Mouse (Mus musculus) cortical plate, adult 2 months (tissue): ENCODE measurements around the gene Krtap4-2.

Source experiments
- CTCF ChIP-seq: fragments of 200-500 bp; IDR thresholded peaks from 2 replicates; pipeline ENCODE4 v1.5.1; 2011; ENCODE audit warnings: mild to moderate bottlenecking, control low read depth, low read length; ENCODE audit not compliant: insufficient read depth; ENCODE audit errors: extremely low read depth
- POLR2A ChIP-seq: fragments of 200-500 bp; IDR thresholded peaks from 2 replicates; pipeline ENCODE4 v1.6.1; 2011; ENCODE audit warnings: mild to moderate bottlenecking, low read length, control low read depth; ENCODE audit not compliant: insufficient read depth; ENCODE audit errors: extremely low read depth

DNA sequence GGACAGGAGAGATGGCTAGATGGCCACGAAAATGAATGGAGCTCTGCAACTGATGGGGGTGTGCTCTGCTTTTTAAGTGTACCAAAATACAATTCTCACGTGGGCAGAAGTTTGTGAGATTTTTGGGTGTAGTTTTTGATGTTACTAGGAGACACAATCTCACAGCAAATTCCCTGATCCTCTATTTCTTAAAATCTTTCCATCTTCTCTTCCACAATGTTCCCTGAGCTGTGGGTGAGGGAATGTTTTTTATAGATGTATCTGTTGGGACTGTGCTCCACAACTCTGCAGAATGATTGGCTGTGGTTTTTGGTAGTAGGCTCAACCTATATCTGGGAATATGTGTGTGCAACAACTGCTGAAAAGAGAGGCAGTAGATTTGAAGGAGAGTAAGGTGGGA lies 1.6 kb downstream of the Krtap4-2 start:
- TF ChIP-seq CTCF: no peak
- TF ChIP-seq POLR2A: no peak
